Mouse (Mus musculus) kidney, adult 9 months (tissue): Measurements from ENCODE around the gene Krt2.

Experiments used
- DNase-seq: peaks from one replicate; pipeline ENCODE4 v3.0.0; 2022

Krt2 gene

DNA sequence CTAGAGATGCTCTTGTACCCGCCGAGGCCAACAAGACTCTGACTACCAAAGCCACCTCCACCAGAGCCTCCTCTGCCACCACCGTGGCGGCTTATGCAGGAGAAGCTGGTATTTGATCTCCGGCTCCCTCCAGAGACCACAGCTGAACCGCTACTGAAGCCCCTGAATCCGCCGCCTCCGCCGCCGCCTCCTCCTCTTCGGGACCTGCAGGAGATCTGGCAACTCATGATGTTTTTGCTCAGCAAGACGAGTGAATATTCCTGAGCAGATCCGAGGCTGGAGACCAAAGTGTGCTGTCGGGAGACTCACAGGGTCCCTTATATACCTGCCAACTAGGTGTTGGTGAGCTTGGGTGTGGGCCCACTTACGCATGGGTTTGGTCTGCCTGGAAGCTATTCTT is at the start of gene Krt2:
Gene Krt2, minus strand, starts transcription at position 295 of the 400 bp plus-strand sequence.
- DNase-seq: no peak

DNA sequence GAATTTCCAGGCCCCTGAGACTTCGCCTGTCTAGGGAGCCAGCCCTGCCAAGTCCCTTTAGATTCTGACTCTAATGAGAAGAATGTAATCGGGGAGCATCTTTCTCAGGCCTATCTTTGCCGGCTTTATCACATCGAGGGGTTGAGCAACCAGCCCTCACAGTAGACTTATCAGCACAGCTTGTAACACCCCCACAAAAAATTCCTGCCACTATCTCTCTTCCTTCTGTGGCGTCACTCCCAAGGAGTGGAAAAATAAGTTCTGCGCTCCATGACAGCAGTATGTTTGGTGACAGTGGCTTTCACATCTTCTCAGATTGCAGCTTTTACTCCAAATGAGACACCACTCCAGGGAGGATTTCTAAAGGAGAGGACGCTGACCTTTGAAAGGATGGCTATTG is 48.8 kb upstream of the Krt2 start:
- DNase-seq: no peak

DNA sequence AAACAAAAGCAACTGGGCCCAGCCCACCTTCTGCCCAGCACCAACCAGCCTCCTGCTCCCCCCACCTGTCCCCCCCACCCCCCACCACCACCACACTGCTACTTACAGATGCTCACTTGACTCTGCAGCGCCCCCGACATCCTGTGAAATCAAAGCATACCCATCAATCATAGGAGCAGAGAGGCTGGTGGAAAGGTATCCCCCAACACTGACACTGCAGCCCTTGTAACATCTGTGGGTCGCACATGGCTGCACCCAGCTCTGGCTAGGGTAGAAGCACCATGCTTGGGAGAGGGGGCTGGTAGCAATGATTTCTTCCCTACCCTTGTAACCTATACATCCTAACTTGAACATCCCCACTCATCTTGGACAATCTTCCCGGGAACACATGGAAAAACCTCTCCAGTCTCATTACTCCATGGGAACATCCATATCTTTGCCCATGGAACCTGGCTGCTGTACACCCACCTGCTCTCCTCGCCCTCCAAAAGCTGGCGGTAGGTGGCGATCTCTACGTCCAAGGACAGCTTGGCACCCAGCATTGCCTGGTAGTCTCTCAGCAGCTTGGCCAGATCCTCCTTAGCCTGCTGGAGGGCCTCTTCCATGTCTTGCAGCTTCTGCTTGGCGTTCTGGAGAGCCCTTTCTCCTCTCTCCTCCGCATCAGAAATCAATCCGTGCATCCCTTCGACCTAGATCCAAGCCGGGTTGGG is 42.6 kb upstream of the Krt2 start:
- DNase-seq: no peak

DNA sequence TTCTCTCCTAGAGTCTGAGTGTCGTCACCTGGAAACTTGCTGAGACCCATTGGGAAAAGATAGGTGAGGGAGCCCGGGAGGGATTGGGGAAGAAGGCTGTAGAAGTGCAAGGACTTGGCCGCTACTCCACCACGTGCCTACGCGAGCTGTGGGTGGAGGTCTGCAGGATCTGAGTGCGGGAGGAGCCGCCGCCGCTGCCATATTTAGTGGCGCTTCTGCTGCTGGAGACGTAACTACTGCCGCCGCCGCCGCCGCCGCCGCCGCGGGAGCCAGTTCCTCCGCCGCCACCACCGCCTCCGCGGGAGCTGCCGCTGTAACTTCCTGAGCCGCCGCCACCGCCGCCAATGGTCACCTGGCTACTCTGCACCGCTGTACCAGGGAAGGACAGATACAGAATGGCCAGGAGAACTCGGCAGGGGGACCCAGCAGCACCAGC is 41.8 kb upstream of the Krt2 start:
- DNase-seq: peak; percentile 30

DNA sequence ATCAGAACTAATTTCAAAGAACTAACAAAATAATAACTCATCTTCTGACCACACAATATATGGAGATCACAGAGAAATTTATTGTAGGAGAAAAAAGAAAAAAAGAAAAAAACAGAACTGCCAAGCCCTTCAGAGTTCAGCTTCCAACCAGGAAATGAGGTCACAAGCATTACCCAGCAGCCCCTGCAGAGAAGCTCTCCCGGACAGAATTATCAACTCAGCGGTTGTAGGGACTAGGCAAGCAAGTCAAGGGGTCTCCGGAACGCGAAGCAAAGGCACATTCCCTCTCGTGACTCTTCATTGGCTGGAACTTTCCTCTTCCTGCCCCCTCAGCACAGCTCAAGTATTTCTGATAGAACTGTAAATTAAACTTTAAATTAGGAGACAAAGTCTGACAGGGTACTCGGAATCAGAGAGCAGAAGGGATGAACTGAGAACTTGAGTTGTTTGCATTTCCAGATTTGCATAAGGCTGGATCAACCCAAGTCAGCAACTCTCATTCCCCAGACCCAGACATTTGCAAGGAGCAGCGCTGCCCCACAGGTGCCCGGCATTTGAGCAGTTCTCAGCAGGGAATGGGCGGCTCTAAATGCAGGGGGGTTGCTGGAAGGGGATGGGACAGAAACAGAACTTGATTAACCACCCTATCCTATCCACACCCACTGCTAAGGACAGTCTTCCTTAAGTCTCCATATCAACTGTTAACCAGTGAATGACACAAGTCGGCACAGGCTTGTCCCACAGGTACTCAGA is 40.9 kb upstream of the Krt2 start:
- no peak for DNase-seq

DNA sequence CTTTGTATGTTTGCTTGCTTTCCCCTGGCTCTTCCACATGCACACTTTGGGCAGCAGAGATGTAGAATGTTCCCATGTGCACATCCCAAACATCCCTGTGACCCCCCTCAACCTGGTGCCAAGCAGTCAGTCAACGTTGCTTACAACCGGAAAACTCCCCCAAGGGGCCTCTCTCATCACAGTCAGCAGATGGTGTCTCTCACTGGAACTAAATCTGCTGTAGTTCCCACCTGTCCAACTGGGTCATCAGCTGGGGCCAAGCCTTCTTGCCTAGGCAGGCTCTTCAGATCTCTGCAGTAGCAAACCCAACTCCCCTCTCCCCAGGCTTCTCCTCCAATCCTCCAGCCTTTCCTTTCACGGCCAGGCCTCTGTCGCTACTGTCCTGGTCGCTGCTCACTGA is 38.7 kb upstream of the Krt2 start:
- DNase-seq: no peak

DNA sequence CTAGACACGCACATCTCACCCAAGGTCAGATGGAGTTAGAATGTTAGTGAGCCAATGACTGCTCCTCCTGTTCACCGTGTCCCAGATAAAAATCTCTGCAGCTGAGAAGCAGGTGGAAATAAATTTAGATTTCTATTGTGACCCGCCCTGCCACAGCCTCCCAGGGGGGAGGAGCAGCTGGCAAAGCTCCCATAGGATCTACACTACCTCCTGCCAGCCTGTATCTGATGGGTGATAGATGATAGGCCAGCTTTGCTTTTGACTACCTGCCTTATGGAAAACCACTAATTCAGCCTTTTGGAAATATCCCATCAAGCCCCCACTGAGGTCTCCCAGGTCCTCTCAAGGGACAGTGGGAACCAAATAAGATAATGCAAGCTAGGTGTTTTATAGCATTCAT is 37.8 kb upstream of the Krt2 start:
- no peak for DNase-seq

DNA sequence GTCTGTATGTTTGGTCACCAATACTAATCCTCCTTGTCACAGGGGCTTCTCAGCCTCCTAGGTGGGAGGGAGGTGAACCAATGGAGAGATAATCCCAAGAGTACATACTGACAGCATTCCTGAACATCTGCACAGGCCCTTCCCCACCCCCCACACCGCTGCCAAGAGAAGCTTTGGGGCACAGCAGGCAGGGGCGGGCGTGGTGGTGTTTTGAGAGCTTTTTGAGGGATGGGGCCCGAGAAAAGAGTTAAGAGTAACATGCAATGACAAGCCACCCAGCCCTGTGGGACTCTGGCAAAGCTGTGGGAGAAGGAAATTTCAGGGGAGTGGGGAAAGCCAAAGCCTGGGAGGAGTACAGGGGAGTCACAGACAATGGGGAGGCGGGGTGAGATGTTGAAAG is 36.3 kb upstream of the Krt2 start:
- DNase-seq: no peak

DNA sequence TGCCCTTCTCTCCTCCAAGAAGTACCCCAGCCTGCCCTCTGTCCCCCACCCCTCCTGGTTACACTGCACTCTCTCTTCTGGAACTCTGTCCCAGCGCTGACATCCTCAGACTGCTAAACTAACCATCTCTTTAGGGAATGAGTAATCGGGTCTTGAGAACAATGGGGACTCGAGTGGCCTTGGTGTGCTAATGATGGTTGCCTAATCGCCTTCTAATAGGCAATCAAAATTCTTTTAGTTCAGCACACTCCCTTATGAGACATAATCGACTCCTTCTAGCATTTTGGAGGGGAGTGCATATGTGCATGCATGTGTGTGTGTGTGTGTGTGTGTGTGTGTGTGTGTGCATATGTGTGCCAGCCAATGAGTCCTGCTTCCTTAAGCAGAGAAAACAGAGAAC is 34.6 kb upstream of the Krt2 start:
- DNase-seq: no peak

DNA sequence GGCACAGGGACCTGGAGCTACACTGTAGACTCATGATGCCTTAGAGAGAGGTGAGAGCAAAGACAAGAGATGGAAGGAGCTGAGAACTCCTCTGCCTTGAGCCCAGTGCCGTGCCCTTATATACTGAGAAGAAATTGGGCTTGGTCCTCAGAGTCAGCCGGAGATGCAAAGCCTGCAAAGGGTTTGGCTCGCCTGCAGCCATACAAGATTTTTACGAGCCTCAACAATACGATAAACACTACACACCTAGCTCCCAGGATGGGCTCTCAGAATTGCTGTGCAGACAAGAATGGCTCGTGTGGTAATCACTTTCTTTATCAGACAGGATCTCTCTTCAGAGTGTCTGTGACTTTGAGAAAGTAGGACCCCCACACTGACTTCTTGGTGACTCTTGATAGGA is 32.7 kb upstream of the Krt2 start, which contains the start of gene Krt1:
Gene Krt1, minus strand, starts transcription at position 101 of the 400 bp plus-strand sequence.
- DNase-seq: no peak

DNA sequence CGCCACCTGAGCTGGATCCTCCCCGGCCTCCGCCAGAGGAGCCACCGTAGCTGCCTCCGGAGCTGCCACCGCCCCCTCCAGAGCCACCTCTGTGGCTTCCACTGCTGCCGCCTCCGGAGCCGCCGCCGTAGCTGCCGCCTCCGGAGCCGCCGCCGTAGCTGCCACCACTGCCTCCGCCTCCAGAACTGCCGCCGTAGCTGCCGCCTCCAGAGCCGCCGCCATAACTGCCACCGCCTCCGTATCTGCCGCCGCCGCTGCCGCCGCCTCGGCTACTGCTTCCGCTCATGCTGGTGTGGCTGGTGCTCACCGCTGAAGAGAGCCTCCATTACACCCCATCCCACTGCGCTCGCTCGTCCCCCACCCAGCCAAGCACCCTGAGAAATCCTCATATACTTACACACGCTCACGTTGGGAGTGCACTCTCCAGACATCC is 28.0 kb upstream of the Krt2 start:
- peak; percentile 8 for DNase-seq

DNA sequence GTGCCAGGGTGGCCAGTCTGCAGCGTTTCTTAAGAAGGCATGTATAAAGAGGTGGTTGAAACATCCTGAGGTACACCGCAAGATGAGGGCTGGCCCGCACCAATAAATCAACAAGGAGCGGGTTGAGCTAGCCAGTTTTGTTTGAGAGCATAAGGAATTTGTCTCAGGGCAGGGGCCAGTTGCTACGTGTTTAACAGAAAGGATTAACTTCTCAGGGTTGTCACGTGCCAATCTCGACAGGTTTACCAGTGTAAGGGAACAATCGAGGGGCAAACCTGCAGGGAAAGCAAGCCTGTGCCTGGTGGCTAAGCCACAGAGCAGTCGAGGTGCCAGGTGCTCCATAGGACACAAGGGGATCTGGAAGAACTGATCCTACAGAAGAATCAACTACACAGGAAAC is 25.2 kb upstream of the Krt2 start:
- no peak for DNase-seq

DNA sequence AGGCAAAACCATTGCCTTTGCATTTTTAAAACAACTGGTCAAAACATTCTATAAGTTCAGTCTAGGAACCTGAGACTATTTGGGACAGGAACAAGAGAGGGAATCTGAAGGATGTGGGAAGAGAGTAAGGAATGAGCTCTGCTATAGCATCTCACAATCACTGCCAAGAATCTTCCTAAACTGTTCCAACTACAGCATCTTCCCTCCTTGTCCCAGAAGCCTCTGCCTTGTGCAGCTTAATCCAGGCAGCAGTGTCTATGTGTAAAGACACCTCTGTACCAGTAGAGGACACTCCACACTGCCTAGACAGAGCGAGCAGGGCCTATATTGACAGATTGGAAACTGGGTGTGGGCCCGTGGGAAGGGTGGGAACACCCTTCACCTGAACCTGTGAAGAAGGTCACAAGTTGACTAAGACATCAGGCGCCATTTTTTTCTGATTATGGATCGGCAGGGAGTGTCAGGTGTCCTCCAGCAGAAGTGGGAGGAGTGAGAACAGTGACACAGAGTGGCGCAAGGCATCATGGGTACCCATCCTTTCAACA is 16.9 kb upstream of the Krt2 start:
- DNase-seq: no peak

DNA sequence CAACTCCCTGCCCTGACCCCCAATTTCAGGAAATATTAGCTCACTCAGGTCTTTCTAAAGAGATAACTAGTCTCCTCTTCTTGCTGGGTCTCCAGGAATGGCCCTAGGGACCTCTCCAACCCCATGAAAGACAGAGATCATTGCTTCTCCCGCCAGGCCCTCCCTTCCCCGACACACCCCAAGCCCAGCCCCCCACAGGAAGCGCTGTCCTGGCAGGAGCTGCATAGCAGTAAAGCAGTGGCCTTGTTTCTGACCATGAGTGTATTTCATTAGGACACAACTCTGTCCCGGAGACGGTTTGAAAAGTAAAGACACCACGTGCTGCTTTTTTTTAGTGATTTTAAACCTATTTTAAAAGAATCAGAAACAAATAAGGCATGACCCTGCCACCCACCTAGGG is 15.2 kb upstream of the Krt2 start:
- DNase-seq: no peak

DNA sequence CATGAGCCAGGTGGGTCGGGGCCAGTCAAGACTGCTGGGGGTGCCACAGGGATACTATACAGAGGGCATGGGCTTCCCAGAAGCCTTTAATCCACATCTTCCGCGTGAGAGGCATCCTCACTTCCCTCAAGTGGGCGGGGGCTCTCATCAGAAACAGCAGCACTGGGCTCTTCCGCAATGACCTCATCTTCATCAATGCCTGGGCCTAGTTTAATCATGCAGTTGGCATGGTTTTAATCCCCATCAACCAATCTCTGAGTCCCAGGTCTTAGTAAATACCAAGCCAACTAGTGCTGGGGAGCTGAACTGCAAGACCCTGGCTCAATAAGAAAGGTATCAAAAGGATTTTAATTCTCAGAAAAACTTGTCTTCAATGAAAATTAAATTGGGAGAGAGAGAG is 11.5 kb upstream of the Krt2 start:
- DNase-seq: no peak

DNA sequence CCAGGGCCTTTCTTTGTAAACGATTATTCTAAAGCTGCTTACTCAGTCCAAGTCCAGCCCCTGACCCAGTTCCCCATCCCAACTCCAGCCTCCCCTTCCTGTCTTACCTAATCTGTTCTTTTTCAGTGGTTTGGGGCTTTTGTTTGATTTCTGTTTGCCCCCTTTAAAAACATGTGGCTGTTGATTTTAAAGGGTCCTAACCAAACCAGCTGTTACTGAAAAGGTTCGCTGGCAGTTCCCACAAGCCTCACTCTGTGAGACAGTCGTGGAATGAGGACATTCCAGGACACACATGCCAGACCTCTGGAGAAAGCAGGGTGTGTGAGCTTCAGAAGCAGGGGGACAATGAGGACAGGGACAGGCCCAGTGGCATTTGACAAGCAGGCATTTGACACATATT is 3.8 kb upstream of the Krt2 start:
- DNase-seq: no peak

DNA sequence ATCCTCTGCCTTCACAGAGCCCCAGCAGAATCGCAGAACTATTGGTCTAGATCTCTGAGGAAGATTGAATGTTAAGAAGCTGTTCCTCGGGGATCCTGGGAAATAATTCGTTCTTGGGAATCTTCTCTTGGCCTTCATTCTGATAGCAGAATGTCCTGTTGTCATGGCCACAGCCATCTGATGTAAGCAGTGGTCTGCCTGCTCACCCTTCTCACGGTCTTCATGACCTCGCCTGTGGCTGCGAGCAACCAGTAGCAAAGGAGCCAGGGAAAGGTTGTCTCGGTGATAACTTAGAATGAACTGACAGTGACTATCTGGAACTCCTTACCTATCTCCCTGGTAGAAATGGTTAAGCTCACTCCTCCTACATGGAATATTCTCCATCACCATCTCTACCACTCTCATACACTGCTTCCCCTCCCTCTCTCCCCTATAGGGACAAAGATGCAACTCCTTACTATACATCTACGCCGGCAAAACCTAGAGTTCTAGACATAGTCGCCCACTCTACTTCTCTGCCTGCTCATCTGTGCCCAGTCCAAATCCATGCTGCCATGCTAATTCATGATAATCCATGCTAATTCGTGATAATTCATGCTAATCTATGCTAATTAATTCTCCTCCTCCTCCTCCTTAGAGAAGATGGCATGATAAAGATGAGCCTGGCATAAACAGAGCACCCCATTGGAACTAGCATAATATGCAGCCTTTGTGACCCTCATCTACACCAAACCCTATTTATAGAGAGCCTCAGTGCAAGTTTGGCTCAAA is 14.7 kb downstream of the Krt2 start:
- no peak for DNase-seq

DNA sequence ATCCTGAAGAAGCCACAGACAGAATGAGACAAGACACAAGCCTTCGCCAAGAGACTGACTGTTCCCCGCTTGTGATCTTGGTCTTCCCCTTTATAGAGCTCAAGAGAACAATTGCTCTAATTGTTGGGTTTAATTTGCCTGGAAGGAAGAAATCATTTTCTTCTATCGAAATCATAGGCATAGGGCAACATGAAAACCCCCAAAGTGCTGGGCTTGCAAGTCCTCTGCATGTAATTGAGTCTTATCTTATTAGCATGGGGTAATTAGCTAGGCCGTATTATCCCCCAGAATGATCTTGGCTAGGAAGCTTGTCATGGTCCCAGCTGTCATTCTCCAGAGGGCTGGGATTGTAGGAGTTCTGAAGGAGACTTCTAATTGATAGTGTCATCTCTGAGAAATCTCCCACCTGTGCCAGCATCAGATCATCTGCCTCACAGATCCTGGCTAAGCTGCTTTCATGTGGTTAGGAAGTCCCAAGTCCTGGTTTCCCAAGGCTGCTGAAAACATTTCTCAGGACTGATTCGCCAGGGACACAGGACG is 15.6 kb downstream of the Krt2 start, which contains the start of gene Krt73:
Gene Krt73, minus strand, starts transcription at position 51 of the 540 bp plus-strand sequence.
- DNase-seq: no peak

DNA sequence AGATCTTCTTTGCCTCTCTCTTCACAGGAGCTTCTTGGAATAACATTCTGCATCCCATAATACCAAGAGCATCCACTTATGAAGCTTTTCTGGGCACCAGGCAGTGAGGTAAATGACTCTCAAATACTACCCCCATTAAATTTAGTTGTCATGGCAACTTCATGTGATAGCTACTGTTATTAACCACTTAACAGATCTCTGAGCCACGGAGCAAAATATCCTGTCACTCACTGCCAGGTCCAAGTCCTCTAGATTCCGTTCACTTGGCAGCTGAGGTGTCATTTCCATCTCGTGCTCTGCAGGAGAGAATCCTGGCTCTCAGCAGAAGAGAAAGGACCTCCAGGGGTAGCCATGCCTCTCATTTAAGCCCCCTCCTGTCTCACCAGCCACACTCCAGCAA is 27.1 kb downstream of the Krt2 start:
- DNase-seq: no peak

DNA sequence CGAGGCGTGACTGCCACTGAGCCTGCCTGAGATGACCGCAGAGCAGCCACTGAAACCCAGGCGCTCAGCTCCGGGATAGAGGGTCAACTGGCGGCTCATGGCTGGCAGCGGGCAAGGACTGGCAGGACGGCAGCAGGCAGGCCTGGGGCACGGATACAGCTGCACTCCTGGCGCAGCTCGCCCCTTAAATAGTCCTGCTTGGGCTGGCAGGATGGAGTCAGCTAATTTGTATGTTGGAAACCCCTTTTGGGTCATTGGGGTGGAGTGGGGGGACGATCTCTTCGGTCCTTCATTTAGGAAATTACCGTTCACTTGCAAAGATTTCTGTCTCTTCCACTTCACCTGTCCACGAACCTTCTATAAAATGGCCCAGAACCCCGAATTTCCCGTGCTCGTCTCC is 31.6 kb downstream of the Krt2 start, which contains the start of gene Krt72:
Gene Krt72, minus strand, starts transcription at position 101 of the 400 bp plus-strand sequence.
- DNase-seq: no peak

DNA sequence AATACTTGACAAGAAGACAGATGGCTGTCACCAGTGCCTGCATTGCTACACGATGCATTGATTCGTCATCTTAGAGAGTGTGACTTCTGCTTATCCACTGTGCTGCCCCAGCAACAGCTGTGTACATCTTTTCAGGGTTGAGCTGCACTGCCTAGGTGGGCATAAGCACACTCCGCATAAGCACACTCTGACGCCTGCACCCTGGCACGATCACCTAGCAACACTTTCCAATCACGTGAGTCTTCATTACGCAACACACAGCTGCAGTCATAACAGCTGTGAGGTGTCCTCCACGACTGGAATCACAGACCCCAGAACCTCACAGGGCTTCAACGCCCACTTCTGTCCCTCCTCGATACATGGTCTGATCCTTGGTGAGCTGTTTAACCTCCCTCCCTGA is 44.5 kb downstream of the Krt2 start:
- no peak for DNase-seq

DNA sequence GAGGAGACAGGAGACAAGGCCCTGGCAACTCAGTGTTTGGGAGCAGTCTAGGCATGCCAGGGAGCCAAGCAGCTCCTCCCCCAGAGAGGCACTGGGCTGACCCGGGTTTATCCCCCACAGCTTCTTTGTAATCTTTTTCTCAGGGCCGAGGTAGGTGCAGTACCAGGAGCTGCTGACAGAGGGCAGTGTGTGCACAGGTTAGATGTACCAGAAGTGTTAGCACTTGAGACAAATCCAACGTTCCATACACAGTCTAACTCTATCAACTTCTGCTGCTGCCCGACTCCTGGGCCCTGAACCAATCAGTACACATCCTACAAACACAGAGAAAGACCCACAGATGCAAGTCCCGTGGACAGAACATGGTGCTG is 45.3 kb downstream of the Krt2 start:
- DNase-seq: peak; percentile 89
